Mouse (Mus musculus) adrenal gland, adult 10 weeks (tissue): ENCODE data around the gene Pld1. TPM values are rescaled to one million over a fixed set of nuclear protein-coding genes. Genes with fewer than 3 reads are reported as not detected.

Experiments
- polyA plus RNA-seq: library from polyadenylated mRNA; stranded (reverse); fragments of 350-450 nt; fragmentation: Illumina TruSeq; extraction: RNeasy Lipid Tissue Mini Kit (QIAGEN cat#74804); gene quantifications from one replicate; pipeline ENCODE4 v1.2.3, GENCODE M21; 2014; ENCODE audit warnings: low read depth, low replicate concordance

The Pld1 gene
- polyA plus RNA-seq: 9.0 TPM

DNA sequence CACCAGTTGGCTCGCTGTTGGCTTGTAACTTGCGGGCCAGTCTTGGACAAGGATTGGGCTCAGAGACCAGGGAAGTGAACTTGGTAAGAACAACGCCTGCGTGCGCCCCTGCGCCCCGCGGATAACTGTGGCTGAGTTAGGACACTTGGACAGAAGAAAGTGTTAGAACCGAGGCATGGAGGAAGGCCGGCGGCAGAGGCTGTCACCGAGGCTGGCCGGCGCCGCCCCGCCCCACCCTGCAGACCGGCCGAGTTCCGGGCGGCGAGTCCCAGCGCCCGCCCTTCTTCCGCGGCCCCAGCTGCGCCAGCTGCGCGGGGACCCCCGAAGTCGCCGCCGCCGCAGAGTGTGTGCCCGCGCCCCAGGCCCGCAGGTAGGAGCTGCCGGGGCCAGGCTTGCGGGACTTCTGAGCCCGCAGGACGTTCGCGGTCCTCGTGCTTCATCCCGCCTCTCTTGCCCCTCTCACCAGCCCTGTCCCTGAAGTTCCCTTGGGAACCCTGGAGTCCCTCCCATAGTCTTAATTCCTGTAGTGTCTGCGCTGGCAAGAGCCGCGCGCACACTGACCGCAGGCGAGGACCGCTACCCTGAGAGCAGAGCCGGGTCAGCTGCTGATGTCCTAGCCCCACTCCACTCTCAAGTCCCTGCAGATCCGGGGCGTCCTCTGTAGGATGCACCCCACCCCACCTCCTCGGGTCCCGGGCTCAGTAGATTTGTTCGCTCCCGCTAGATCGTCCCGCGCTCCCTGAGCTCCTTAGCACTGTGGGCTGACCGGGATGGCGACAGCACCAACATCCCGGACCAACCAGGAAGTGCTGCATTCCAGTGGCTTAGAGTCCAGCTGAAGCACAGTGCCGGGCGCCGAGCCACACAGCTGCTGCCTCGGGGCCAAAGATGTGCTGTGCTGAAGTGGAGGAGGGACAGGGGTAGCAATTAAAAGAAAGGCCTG, at the start of gene Pld1:
Gene Pld1, plus strand, starts transcription at position 315 of the 943 bp plus-strand sequence.

DNA sequence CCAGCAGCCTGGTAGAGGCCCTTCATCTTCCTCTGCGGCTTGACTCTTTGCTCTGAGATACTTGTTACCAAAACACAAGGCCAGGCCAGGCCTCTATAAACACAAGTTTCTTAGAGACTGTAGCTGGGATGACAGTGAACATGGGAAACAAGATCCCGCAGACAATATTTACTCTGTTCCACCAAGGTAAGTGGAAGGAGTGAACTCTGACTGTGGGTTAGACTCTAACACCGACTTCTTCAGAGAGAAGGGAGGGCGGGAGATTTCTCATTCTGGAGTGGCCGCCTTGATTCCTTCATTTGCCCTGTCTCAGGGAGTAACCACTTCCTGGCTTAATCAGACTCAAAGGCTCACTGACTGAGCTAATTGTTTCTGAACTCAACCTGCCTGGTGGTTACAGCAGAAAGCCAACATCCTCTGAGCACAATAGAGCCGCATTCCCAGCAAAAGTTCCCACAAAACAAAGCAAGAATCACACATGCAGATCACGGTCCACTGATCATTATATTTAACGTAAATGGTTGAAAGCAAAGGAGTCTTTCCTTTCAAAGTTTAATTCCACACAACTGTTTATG, 42.1 kb upstream of the Pld1 start, which contains the start of gene Tmem212:
Gene Tmem212, minus strand, starts transcription at position 51 of the 575 bp plus-strand sequence.

Other genes with a start within 250 kb of the Pld1 start
- gene Fndc3b, start 227.4 kb upstream of the Pld1 start, polyA plus RNA-seq: 109 TPM
- not detected for gene Tmem212, start 42.3 kb upstream of the Pld1 start, polyA plus RNA-seq